Mouse (Mus musculus): ENCODE measurements around the gene Usp2. TPM values are rescaled to one million over a fixed set of nuclear protein-coding genes. Genes with fewer than 3 reads are reported as not detected.

Gene Usp2
- polyA plus RNA-seq, 1 experiment from 2014 or later = 73.5 TPM

DNA sequence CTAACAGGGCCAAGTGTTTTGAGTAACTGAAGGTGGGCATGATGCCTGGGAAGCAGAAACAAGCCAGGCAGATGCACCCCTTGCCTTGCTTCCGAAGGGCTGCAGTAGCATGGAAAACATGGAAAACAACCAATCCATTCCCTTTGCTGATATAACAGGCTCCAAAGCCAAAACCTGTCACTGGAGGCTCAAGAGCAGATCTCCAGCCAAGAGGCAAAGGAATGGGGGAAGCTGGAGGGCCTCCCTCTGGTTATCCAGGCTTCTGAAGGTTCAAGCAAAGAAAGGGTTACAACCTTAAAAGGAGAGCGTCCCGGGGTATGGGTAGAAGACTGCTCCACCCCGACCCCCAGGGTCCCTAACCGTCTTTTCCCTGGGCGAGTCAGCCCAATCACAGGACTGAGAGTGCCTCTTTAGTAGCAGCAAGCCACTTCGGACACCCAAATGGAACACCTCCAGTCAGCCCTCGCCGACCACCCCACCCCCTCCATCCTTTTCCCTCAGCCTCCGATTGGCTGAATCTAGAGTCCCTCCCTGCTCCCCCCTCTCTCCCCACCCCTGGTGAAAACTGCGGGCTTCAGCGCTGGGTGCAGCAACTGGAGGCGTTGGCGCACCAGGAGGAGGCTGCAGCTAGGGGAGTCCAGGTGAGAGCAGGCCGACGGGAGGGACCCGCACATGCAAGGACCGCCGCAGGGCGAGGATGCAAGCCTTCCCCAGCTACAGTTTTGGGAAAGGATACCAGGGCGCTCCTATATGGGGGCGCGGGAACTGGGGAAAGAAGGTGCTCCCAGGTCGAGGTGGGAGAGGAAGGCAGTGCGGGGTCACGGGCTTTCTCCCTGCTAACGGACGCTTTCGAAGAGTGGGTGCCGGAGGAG, 23.7 kb upstream of the Usp2 start, which contains the start of gene Thy1:
Gene Thy1, plus strand, starts transcription at position 549 of the 872 bp plus-strand sequence.
- H3K36me3 ChIP-seq (ENCODE audit: control insufficient read depth, insufficient read depth, low read length) = no peaks in the 10 kb centered on the region
- no peak within 1 kb of the TSS for H3K27ac ChIP-seq (replicated peaks in 1 of 2; ENCODE audit: control insufficient read depth in 1 of 2, insufficient read depth in 1 of 2, low read depth in 2 of 2, low read length in 2 of 2)
- peak within 1 kb of the TSS; percentile 36 to 37 for H3K4me3 ChIP-seq (ENCODE audit: control insufficient read depth in 1 of 2, insufficient read depth in 1 of 2, low read depth in 1 of 2, low read length in 2 of 2)
- peak within 1 kb of the TSS; percentile 65 for H3K4me2 ChIP-seq (ENCODE audit: low read length)
- no peak within 1 kb of the TSS for H3K9ac ChIP-seq (ENCODE audit: low read length)
- H3K4me1 ChIP-seq (ENCODE audit: control insufficient read depth in 2 of 2, insufficient read depth in 2 of 2, low read length in 2 of 2) = peaks cover 8 to 14% of the 10 kb centered on the region in 2 experiments; a peak in 3 of 4 replicates
- WGBS = under 1% methylated on average over 30 of the region's 30 CpGs
- peaks cover 45% of the 10 kb centered on the region for H3K27me3 ChIP-seq (ENCODE audit: control insufficient read depth, insufficient read depth, low read length)
- no peak for ATAC-seq (ENCODE audit: insufficient number of reproducible peaks, insufficient read depth, low FRiP score, low read depth)
- no peaks in the 10 kb centered on the region for H3K9me3 ChIP-seq (ENCODE audit: control insufficient read depth, low read length)

DNA sequence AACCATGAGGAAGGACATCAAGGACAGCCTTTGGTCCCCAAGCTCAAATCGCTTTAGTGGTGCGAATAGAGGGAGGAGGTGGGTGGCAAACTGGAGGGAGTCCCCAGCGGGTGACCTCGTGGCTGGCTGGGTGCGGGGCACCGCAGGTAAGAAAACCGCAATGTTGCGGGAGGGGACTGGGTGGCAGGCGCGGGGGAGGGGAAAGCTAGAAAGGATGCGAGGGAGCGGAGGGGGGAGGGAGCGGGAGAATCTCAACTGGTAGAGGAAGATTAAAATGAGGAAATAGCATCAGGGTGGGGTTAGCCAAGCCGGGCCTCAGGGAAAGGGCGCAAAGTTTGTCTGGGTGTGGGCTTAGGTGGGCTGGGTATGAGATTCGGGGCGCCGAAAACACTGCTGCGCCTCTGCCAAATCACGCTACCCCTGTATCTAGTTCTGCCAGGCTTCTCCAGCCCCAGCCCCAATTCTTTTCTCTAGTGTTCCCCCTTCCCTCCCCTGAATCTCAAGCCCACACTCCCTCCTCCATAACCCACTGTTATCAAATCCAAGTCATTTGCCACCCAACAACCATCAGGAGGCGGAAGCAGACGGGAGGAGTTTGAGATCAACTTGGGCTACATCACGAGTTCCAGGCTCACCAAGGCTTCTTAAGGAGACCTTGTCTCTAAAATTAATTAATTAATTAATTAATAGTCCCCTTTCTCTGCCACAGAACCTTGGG, 23.0 kb upstream of the Usp2 start:
- ATAC-seq (ENCODE audit: insufficient number of reproducible peaks, insufficient read depth, low FRiP score, low read depth) = no peak
- Histone ChIP-seq H3K4me2 (ENCODE audit: low read length) (peak overlapping the region; percentile 65), H3K9ac (ENCODE audit: low read length) (no peak overlapping the region), H3K9me3 (ENCODE audit: control insufficient read depth, low read length) (no peaks in the 10 kb centered on the region), H3K4me3 (ENCODE audit: control insufficient read depth in 1 of 2, insufficient read depth in 1 of 2, low read depth in 1 of 2, low read length in 2 of 2) (peak overlapping the region; percentile 36 to 37), H3K27ac (replicated peaks in 1 of 2; ENCODE audit: control insufficient read depth in 1 of 2, insufficient read depth in 1 of 2, low read depth in 2 of 2, low read length in 2 of 2) (no peak overlapping the region), H3K4me1 (ENCODE audit: control insufficient read depth in 2 of 2, insufficient read depth in 2 of 2, low read length in 2 of 2) (peaks cover 8 to 14% of the 10 kb centered on the region in 2 experiments; a peak in 3 of 4 replicates), H3K27me3 (ENCODE audit: control insufficient read depth, insufficient read depth, low read length) (peaks cover 45% of the 10 kb centered on the region), H3K36me3 (ENCODE audit: control insufficient read depth, insufficient read depth, low read length) (no peaks in the 10 kb centered on the region)
- WGBS = 2% methylated on average over 22 of the region's 23 CpGs

GRCm38 (mm10) chr9:44044426-44045157, 22.2 kb upstream of the Usp2 start:
- H3K27ac ChIP-seq (replicated peaks in 1 of 2; ENCODE audit: control insufficient read depth in 1 of 2, insufficient read depth in 1 of 2, low read depth in 2 of 2, low read length in 2 of 2) = no peak overlapping the region
- H3K4me1 ChIP-seq (ENCODE audit: control insufficient read depth in 2 of 2, insufficient read depth in 2 of 2, low read length in 2 of 2) = peaks cover 8 to 14% of the 10 kb centered on the region in 2 experiments; a peak in 3 of 4 replicates
- H3K9me3 ChIP-seq (ENCODE audit: control insufficient read depth, low read length) = no peaks in the 10 kb centered on the region
- peaks cover 45% of the 10 kb centered on the region for H3K27me3 ChIP-seq (ENCODE audit: control insufficient read depth, insufficient read depth, low read length)
- H3K4me2 ChIP-seq (ENCODE audit: low read length) = peak overlapping the region; percentile 65
- no peaks in the 10 kb centered on the region for H3K36me3 ChIP-seq (ENCODE audit: control insufficient read depth, insufficient read depth, low read length)
- no peak for ATAC-seq (ENCODE audit: insufficient number of reproducible peaks, insufficient read depth, low FRiP score, low read depth)
- WGBS = 39% methylated on average over 14 of the region's 14 CpGs
- H3K4me3 ChIP-seq (ENCODE audit: control insufficient read depth in 1 of 2, insufficient read depth in 1 of 2, low read depth in 1 of 2, low read length in 2 of 2) = peak overlapping the region in 1 of 2 experiments; percentile 36; a peak in 1 of 4 replicates
- no peak overlapping the region for H3K9ac ChIP-seq (ENCODE audit: low read length)

DNA sequence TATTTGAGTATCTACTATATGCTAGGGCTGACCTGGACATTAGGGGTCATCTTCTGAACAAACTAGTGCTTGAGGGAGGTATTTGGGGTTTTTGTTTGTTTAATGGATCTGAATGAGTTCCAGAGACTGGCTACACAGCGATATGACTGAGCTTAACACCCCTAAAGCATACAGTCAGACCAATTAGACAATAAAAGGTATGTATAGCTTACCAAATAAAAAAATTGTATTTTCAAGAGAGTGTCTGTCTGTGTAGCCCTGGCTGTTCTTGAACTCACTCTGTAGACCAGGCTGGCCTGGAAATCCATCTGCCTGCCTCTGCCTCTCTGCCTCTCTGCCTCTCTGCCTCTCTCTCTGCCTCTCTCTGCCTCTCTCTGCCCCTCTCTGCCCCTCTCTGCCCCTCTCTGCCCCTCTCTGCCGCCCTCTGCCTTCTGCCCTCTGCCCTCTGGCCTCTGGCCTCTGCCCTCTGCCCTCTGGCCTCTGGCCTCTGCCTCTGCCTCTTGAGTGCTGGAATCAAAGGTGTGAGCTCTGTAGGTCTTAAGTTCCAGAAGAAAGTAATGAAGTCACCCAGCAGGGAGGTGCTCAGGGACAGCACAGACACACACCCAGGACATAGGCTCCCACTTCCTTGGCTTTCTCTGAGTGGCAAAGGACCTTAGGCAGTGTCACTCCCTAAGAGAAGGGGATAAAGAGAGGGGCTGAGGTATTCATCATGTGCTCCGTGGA, 21.5 kb upstream of the Usp2 start:
- Histone ChIP-seq H3K9ac (ENCODE audit: low read length) (no peak overlapping the region), H3K27ac (replicated peaks in 1 of 2; ENCODE audit: control insufficient read depth in 1 of 2, insufficient read depth in 1 of 2, low read depth in 2 of 2, low read length in 2 of 2) (no peak overlapping the region), H3K4me3 (ENCODE audit: control insufficient read depth in 1 of 2, insufficient read depth in 1 of 2, low read depth in 1 of 2, low read length in 2 of 2) (no peak overlapping the region), H3K4me2 (ENCODE audit: low read length) (no peak overlapping the region), H3K4me1 (ENCODE audit: control insufficient read depth in 2 of 2, insufficient read depth in 2 of 2, low read length in 2 of 2) (peaks cover 8 to 14% of the 10 kb centered on the region in 2 experiments; a peak in 3 of 4 replicates), H3K27me3 (ENCODE audit: control insufficient read depth, insufficient read depth, low read length) (peaks cover 45% of the 10 kb centered on the region), H3K9me3 (ENCODE audit: control insufficient read depth, low read length) (no peaks in the 10 kb centered on the region), H3K36me3 (ENCODE audit: control insufficient read depth, insufficient read depth, low read length) (no peaks in the 10 kb centered on the region)
- 82% methylated on average over 3 of the region's 3 CpGs for WGBS
- ATAC-seq (ENCODE audit: insufficient number of reproducible peaks, insufficient read depth, low FRiP score, low read depth) = no peak

- no peak for ATAC-seq (ENCODE audit: insufficient number of reproducible peaks, insufficient read depth, low FRiP score, low read depth)
- no peaks in the 10 kb centered on the region for H3K36me3 ChIP-seq (ENCODE audit: control insufficient read depth, insufficient read depth, low read length)
- H3K27me3 ChIP-seq (ENCODE audit: control insufficient read depth, insufficient read depth, low read length) = peaks cover 45% of the 10 kb centered on the region
- WGBS = 76% methylated on average over 5 of the region's 5 CpGs
- H3K4me2 ChIP-seq (ENCODE audit: low read length) = no peak overlapping the region
- no peak overlapping the region for H3K4me3 ChIP-seq (ENCODE audit: control insufficient read depth in 1 of 2, insufficient read depth in 1 of 2, low read depth in 1 of 2, low read length in 2 of 2)
- H3K9ac ChIP-seq (ENCODE audit: low read length) = no peak overlapping the region
- H3K4me1 ChIP-seq (ENCODE audit: control insufficient read depth in 2 of 2, insufficient read depth in 2 of 2, low read length in 2 of 2) = peaks cover 8 to 14% of the 10 kb centered on the region in 2 experiments; a peak in 3 of 4 replicates
- no peak overlapping the region for H3K27ac ChIP-seq (replicated peaks in 1 of 2; ENCODE audit: control insufficient read depth in 1 of 2, insufficient read depth in 1 of 2, low read depth in 2 of 2, low read length in 2 of 2)
- H3K9me3 ChIP-seq (ENCODE audit: control insufficient read depth, low read length) = no peaks in the 10 kb centered on the region
Observed at GRCm38 (mm10) chr9:44045884-44046272, 20.9 kb upstream of the Usp2 start.

GRCm38 (mm10) chr9:44046426-44046825, 20.4 kb upstream of the Usp2 start:
- ATAC-seq (ENCODE audit: insufficient number of reproducible peaks, insufficient read depth, low FRiP score, low read depth) = no peak
- H3K9me3 ChIP-seq (ENCODE audit: control insufficient read depth, low read length) = no peaks in the 10 kb centered on the region
- H3K27ac ChIP-seq (replicated peaks in 1 of 2; ENCODE audit: control insufficient read depth in 1 of 2, insufficient read depth in 1 of 2, low read depth in 2 of 2, low read length in 2 of 2) = no peak overlapping the region
- peaks cover 8 to 14% of the 10 kb centered on the region in 2 experiments; a peak in 3 of 4 replicates for H3K4me1 ChIP-seq (ENCODE audit: control insufficient read depth in 2 of 2, insufficient read depth in 2 of 2, low read length in 2 of 2)
- H3K27me3 ChIP-seq (ENCODE audit: control insufficient read depth, insufficient read depth, low read length) = peaks cover 44% of the 10 kb centered on the region
- H3K9ac ChIP-seq (ENCODE audit: low read length) = no peak overlapping the region
- no peak overlapping the region for H3K4me2 ChIP-seq (ENCODE audit: low read length)
- H3K4me3 ChIP-seq (ENCODE audit: control insufficient read depth in 1 of 2, insufficient read depth in 1 of 2, low read depth in 1 of 2, low read length in 2 of 2) = no peak overlapping the region
- H3K36me3 ChIP-seq (ENCODE audit: control insufficient read depth, insufficient read depth, low read length) = no peaks in the 10 kb centered on the region
- 85% methylated on average over 12 of the region's 12 CpGs for WGBS

Data from heart, embryonic 14.5 days (tissue).